Mouse (Mus musculus): ENCODE measurements around the gene Nfib.

GRCm38 (mm10) chr4:82607266-82607665 lies 98.3 kb downstream of the Nfib start:
- TF ChIP-seq POLR2A (IDR thresholded peaks at IDR 0.05; ENCODE audit: insufficient read depth, low read depth, low read length) (no peak), CTCF (IDR thresholded peaks at IDR 0.05) (no peak)

All from heart, adult 2 months (tissue).